Mouse (Mus musculus): Measurements from ENCODE around the gene Egfl7. TPM values are rescaled to one million over a fixed set of nuclear protein-coding genes. Genes with fewer than 3 reads are reported as not detected.

Egfl7 gene
- total and polyA plus RNA-seq, 3 experiments, result 102 to 499 (median 111) TPM

DNA sequence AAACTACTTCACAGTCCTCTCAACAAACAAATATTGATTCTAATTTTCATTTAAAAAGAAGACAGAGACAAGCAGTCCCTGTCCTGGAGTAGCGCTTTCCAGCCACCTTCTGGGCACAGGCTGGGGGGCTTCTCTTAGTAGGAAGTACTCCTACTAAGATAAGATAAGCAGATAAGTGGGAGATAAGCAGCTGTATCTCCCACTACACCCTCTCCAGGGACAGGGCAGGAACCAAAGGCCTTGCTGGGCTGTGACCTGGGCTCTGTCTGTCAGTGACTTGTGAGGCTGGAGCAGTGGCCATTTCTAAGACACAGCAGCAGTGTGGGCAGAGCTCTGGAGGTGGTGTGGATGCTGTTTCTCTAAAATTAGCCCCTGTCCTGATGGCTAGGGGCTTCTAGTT, 4.4 kb upstream of the Egfl7 start:
- Histone ChIP-seq H3K79me2 (replicated peaks; ENCODE audit: control insufficient read depth, insufficient read depth, low read length) (no peaks in the 10 kb centered on the region), H3K27ac (peak overlapping the region; percentile 92), H3K27me3 (ENCODE audit: control insufficient read depth, insufficient read depth, low read length) (no peaks in the 10 kb centered on the region), H3K36me3 (ENCODE audit: control insufficient read depth, insufficient read depth, low read length) (no peaks in the 10 kb centered on the region), H3K4me1 (ENCODE audit: control insufficient read depth, insufficient read depth, low read length) (peaks cover 39% of the 10 kb centered on the region), H3K4me3 (peak overlapping the region; percentile 34), H3K9ac (ENCODE audit: low read depth, low read length) (peak overlapping the region; percentile 18)
- no peak for DNase-seq
- intact Hi-C loops (cut with DNase I), result no loop called here
- 70% methylated on average over 1 of the region's 1 CpGs for WGBS
- no peak for TF ChIP-seq CTCF (IDR thresholded peaks at IDR 0.05)
- no peak for TF ChIP-seq EP300 (IDR thresholded peaks at IDR 0.05; ENCODE audit: insufficient read depth, low read depth, low read length)
- no peak for TF ChIP-seq POLR2A (IDR thresholded peaks at IDR 0.05; ENCODE audit: insufficient read depth, low read depth, low read length)

DNA sequence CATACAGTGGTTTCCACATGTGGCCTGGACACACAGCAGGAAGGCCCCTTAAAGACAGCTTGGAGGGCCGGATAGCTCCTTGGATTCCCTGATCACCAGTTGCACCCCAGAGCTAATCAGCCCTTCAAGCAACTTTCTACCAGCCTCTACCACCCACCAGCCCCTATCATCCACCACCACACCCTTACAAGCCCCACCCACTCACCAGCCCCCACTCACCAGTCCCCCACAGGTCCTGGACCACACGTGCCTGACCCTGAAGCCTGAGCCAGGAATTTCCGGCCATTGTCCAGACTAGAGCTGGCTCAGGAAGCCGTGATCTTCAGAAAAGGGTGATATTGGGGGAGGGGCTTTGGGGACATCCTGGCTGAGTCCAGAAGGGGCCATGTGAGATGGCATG, 3.9 kb upstream of the Egfl7 start:
- DNase-seq, result peak; percentile 76 to 80
- Histone ChIP-seq H3K9ac (ENCODE audit: low read depth, low read length) (peak overlapping the region; percentile 18), H3K79me2 (replicated peaks; ENCODE audit: control insufficient read depth, insufficient read depth, low read length) (no peaks in the 10 kb centered on the region), H3K36me3 (ENCODE audit: control insufficient read depth, insufficient read depth, low read length) (no peaks in the 10 kb centered on the region), H3K27me3 (ENCODE audit: control insufficient read depth, insufficient read depth, low read length) (no peaks in the 10 kb centered on the region), H3K4me1 (ENCODE audit: control insufficient read depth, insufficient read depth, low read length) (peaks cover 41% of the 10 kb centered on the region), H3K27ac (peak overlapping the region; percentile 92), H3K4me3 (peak overlapping the region; percentile 34)
- TF ChIP-seq CTCF (IDR thresholded peaks at IDR 0.05) (no peak), EP300 (IDR thresholded peaks at IDR 0.05; ENCODE audit: insufficient read depth, low read depth, low read length) (peak; percentile 98), POLR2A (IDR thresholded peaks at IDR 0.05; ENCODE audit: insufficient read depth, low read depth, low read length) (peak; percentile 69)
- 51% methylated on average over 4 of the region's 4 CpGs for WGBS
- intact Hi-C loops (cut with DNase I), result no loop called here

DNA sequence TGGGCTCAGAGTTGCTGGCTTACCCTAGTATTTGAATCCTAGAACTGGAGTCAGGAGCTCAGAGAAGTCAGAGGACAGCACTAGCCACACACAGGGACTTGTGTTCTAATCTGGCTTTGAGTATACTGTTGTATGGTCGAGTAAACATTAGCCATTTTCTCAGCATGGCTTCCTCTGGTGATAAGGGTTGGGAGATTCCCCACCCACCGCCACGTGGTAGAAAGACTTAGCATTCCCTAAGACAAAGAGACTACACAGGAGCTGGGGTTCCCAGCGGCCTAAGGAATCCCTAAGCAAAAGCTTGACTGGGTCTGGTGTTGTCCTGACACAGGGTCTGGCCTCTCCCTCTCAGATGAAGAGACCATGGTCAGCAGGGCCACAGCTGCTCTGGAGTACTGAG, 3.4 kb upstream of the Egfl7 start:
- Histone ChIP-seq H3K79me2 (replicated peaks; ENCODE audit: control insufficient read depth, insufficient read depth, low read length) (no peaks in the 10 kb centered on the region), H3K27me3 (ENCODE audit: control insufficient read depth, insufficient read depth, low read length) (no peaks in the 10 kb centered on the region), H3K36me3 (ENCODE audit: control insufficient read depth, insufficient read depth, low read length) (no peaks in the 10 kb centered on the region), H3K9ac (ENCODE audit: low read depth, low read length) (no peak overlapping the region), H3K4me1 (ENCODE audit: control insufficient read depth, insufficient read depth, low read length) (peaks cover 43% of the 10 kb centered on the region), H3K4me3 (peak overlapping the region; percentile 13; the same call in 1 of the 2 replicates), H3K27ac (peak overlapping the region; percentile 92)
- WGBS, result 43% methylated on average over 4 of the region's 4 CpGs
- no peak for DNase-seq
- 0 out of 2 replicates have a peak, but pooled peaks have one; percentile 7 for TF ChIP-seq EP300 (IDR thresholded peaks at IDR 0.05; ENCODE audit: insufficient read depth, low read depth, low read length)
- TF ChIP-seq POLR2A (IDR thresholded peaks at IDR 0.05; ENCODE audit: insufficient read depth, low read depth, low read length), result peak; percentile 49; the same call in 1 of the 2 replicates
- TF ChIP-seq CTCF (IDR thresholded peaks at IDR 0.05), result no peak
- intact Hi-C loops (cut with DNase I), result no loop called here

DNA sequence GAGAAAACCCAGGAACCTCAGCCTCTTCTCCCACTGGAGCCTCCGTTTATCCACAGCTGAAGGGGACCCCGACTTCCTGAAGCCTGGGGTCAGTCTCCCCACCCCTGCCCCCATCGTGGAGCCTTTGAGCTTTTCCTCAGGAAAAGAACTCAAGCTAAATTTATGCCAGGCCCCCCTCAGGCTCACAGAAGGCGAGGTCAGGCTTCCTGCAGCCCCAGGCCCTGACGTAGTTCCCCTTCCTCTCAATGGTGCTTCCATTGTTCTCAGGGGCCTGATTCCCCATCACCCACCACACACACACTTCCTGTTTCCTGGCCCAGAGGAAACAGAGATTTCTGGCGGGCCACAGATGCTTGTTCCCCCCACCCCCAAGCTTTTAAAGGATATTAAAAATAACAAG, 1.4 kb upstream of the Egfl7 start:
- 32% methylated on average over 6 of the region's 6 CpGs for WGBS
- DNase-seq, result peak; percentile 71 to 85
- Histone ChIP-seq H3K79me2 (replicated peaks; ENCODE audit: control insufficient read depth, insufficient read depth, low read length) (no peaks in the 10 kb centered on the region), H3K9ac (ENCODE audit: low read depth, low read length) (peak overlapping the region; percentile 70; the same call in 1 of the 2 replicates), H3K4me3 (peak overlapping the region; percentile 41), H3K27ac (peak overlapping the region; percentile 96), H3K36me3 (ENCODE audit: control insufficient read depth, insufficient read depth, low read length) (no peaks in the 10 kb centered on the region), H3K4me1 (ENCODE audit: control insufficient read depth, insufficient read depth, low read length) (peaks cover 38% of the 10 kb centered on the region), H3K27me3 (ENCODE audit: control insufficient read depth, insufficient read depth, low read length) (no peaks in the 10 kb centered on the region)
- intact Hi-C loops (cut with DNase I), result no loop called here
- TF ChIP-seq CTCF (IDR thresholded peaks at IDR 0.05) (no peak), POLR2A (IDR thresholded peaks at IDR 0.05; ENCODE audit: insufficient read depth, low read depth, low read length) (peak; percentile 65; the same call in 1 of the 2 replicates), EP300 (IDR thresholded peaks at IDR 0.05; ENCODE audit: insufficient read depth, low read depth, low read length) (peak; percentile 100)

DNA sequence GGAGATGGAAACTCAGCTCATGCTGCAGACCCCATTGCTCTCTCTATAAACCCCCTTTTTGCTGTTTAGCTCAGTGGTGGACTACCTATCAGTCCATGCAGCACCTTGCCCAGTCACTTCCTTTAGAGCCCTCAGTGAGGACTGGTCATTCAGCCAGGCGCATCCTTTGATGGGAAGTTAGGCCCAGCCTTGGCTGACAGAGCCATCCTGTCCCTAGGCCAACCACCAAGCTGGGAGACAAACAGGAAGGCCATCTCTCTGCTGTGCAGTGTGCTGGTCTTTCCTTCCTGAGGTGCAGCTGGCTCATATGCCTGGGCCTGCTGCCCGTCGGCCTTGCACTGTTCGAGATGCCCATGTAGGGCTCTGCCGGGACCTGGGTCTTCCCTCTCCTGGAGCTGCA, 937 bp downstream of the Egfl7 start:
- 56% methylated on average over 5 of the region's 5 CpGs for WGBS
- H3K27me3 ChIP-seq (ENCODE audit: control insufficient read depth, insufficient read depth, low read length), result no peaks in the 10 kb centered on the region
- DNase-seq, result peak; percentile 46 to 50
- TF ChIP-seq POLR2A (IDR thresholded peaks at IDR 0.05; ENCODE audit: insufficient read depth, low read depth, low read length), result peak; percentile 47; the same call in 1 of the 2 replicates
- no peak for TF ChIP-seq CTCF (IDR thresholded peaks at IDR 0.05)
- TF ChIP-seq EP300 (IDR thresholded peaks at IDR 0.05; ENCODE audit: insufficient read depth, low read depth, low read length), result peak; percentile 68; the same call in 1 of the 2 replicates
- peak overlapping the region; percentile 13; the same call in 1 of the 2 replicates for H3K4me3 ChIP-seq
- H3K9ac ChIP-seq (ENCODE audit: low read depth, low read length), result no peak overlapping the region
- H3K79me2 ChIP-seq (replicated peaks; ENCODE audit: control insufficient read depth, insufficient read depth, low read length), result peaks cover 2% of the 10 kb centered on the region; the same call in 1 of the 2 replicates
- peaks cover 30% of the 10 kb centered on the region for H3K4me1 ChIP-seq (ENCODE audit: control insufficient read depth, insufficient read depth, low read length)
- intact Hi-C loops (cut with DNase I), result no loop called here
- no peaks in the 10 kb centered on the region for H3K36me3 ChIP-seq (ENCODE audit: control insufficient read depth, insufficient read depth, low read length)
- peak overlapping the region; percentile 96 for H3K27ac ChIP-seq

DNA sequence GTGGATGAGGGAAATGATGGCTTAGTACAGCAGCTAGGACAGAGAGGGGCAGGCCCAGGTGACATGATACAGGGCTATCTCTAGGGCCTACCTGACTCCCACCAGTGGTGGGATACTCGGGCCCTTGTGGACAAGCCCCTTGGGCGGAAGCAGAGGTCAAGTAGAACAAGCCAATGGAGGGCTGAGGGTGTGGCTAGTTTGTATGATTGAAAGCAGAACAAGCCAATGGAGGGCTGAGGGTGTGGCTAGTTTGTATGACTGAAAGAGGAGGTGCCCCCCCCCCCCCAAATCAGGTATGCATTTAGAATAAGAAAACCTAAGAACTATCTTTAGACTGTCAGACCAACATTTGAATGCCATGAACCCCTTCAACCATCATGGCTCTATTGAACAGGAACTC, 2.4 kb downstream of the Egfl7 start:
- peak in 1 of 2 experiments; percentile 55 for DNase-seq
- peaks cover 2% of the 10 kb centered on the region; the same call in 1 of the 2 replicates for H3K79me2 ChIP-seq (replicated peaks; ENCODE audit: control insufficient read depth, insufficient read depth, low read length)
- H3K9ac ChIP-seq (ENCODE audit: low read depth, low read length), result peak overlapping the region; percentile 46
- peaks cover 22% of the 10 kb centered on the region for H3K4me1 ChIP-seq (ENCODE audit: control insufficient read depth, insufficient read depth, low read length)
- intact Hi-C loops (cut with DNase I), result no loop called here
- TF ChIP-seq POLR2A (IDR thresholded peaks at IDR 0.05; ENCODE audit: insufficient read depth, low read depth, low read length) (peak; percentile 41; the same call in 1 of the 2 replicates), CTCF (IDR thresholded peaks at IDR 0.05) (no peak)
- H3K36me3 ChIP-seq (ENCODE audit: control insufficient read depth, insufficient read depth, low read length), result no peaks in the 10 kb centered on the region
- WGBS, result 56% methylated on average over 2 of the region's 2 CpGs
- H3K4me3 ChIP-seq, result peak overlapping the region; percentile 45
- peak overlapping the region; percentile 96 for H3K27ac ChIP-seq
- no peaks in the 10 kb centered on the region for H3K27me3 ChIP-seq (ENCODE audit: control insufficient read depth, insufficient read depth, low read length)
